Mouse (Mus musculus): Measurements from ENCODE around the gene Smcp.

The Smcp gene

GRCm38 (mm10) chr3:92588858-92589257 lies at the start of gene Smcp:
Gene Smcp (minus strand): TSS chr3:92588997.
- DNase-seq: no peak

DNA sequence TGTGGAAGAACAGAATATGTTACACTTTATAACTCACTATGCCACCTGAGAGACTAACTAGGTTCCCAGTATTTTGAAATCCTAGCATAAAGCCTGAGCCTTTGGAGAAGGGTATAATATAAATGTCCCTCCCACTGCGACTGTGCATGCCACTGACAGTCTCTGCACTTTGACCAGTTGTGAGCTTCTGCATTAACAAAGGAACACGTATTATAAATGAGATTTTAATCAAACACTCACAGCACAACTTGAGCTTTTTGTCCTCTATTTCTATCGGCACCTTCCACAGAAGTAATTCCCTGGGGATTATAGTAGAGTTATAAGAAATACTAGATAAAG lies 49.8 kb upstream of the Smcp start:
- DNase-seq: no peak

DNA sequence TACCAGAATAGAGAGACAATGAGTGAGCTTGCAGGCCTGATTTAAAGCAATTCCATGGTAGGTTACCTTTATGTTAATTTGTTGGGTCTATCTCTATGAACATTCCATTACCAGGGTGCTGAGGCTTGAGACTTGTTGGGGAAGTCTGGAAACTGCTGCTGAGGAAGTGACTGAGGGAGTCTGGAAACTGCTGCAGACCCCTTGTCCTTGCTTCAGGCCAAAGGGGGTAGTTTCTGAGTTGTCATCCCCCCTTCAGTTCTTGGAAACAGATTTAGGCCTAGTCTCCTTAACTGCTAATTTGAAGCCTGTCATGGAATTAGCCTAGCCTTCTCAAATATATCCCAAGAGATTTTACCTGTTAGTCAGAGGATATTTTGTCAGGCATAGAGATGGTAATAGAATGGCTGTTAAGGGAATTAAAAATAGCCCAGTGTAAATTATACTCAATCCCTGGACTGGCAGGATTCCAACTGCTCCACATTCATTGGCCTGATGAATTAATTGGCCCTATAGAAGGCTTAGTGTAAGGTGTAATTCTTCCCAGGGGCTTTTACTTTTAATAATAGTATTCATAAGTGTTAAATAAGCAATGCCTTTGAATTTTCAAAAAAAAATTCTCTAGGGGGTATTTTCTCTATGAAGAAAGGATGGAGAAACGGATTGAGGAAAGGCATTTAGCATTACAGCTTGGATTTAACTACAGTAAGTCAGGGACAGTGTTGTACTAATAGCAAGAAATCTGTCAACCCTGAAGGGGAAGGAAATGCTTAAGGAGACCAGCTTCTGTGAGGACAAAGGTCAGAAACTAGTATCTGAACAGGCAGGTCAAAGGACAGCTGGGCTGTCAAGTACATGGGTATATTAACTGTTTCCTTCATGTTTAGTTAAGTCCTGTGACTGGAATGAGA lies 49.2 kb upstream of the Smcp start:
- no peak for DNase-seq

DNA sequence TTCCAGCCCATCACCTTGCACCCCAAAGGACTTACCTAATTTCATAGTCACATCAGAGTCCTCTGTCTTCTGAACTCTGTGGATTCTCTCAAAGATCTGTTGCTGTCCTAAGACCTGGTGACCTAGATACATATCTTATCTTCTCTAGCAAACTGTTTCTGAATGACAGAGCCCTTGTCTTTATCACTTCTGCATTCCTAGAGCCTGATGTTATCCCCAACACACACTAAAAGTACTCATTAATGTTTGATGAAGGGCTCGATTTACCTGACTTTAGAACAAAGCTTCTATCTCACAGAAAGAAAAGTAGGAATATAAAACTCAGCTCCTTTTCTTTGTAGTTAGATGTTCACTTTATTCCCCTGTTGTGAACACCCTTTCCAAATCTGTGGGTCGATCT lies 32.8 kb upstream of the Smcp start, which contains the start of gene Lce6a:
Gene Lce6a (minus strand): TSS at position 101 of the 400 bp plus-strand sequence.
- no peak for DNase-seq

DNA sequence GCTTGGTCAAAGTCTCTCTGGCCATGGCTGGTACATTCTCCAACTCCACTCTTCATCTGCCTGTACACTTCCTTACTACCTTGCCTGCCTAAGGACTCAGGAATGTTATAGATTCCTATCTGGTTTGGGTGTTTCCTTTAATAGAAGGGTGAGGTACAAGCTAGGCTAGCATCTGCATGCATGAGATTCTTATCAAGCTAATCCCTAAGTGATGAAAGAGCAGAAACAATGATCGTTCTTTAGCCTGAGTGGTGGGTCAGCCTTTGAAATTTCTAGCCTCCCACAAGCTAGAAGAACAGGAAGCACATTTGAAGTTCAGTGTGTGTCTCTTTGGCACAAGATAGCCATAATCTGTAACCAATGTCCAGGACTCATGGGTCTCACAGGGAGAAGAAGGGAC lies 21.0 kb upstream of the Smcp start:
- no peak for DNase-seq

DNA sequence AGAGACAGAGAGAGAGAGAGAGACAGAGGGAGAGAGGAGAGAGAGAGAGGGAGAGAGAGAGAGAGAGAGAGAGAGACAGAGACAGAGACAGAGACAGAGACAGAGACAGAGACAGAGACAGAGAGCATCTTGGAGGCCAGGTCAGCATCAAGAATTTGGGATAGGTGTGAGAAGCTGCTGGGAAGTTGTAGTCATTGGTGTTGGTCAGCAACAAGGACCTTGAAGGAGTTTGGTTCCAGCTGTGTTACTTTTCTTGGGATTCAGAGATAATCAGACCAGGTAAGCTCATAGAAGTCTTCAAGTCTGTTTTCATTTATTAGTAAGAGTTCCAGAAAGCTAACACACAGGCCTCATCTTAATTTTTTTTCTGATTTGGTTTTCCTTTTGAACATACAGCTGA lies 18.6 kb upstream of the Smcp start, which contains the start of gene 2210017I01Rik:
Gene 2210017I01Rik (minus strand): TSS at position 101 of the 400 bp plus-strand sequence.
- no peak for DNase-seq

GRCm38 (mm10) chr3:92602169-92602568 lies 13.4 kb upstream of the Smcp start:
- no peak for DNase-seq

DNA sequence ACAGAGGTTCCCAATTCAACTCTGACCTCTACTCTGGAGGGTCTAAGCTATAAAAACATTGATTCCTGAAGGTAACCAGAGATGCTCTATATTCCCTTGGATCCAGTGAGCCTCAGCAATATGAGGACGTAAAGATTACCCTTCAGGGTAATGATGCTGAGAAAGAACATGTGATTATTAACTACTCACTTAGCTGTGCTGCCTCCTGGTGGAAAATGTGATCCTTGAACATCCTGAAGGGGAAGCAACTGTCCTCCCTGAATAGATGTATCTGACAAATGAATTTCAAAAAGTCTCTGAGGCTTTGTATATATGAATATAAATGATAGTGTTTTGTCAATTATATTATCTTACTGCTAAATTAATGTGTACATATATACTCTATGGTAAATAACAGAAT lies 11.7 kb upstream of the Smcp start:
- no peak for DNase-seq

DNA sequence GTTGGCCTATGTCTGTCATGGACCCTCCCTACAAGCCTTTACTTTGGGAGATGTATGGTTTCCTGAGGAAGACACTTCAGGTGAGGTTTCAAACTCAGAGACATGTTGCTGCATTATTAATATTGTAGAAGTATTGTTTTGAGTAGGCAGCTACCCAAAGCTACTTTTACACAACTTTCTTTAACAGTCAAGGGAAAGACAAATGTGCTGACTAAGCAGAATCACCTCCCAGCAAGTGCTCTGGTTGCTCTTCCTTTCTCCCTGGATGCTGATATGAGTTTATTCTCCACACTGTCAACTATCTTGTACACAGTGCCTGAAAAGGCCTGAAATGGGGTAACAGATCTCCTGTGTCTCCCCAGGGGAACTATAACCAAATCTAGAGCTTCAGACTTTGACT lies 11.2 kb upstream of the Smcp start:
- DNase-seq: no peak

GRCm38 (mm10) chr3:92598429-92598828 lies 9.6 kb upstream of the Smcp start:
- no peak for DNase-seq

GRCm38 (mm10) chr3:92587190-92587589 lies 1.6 kb downstream of the Smcp start:
- no peak for DNase-seq

GRCm38 (mm10) chr3:92585055-92585454 lies 3.7 kb downstream of the Smcp start:
- DNase-seq: no peak

DNA sequence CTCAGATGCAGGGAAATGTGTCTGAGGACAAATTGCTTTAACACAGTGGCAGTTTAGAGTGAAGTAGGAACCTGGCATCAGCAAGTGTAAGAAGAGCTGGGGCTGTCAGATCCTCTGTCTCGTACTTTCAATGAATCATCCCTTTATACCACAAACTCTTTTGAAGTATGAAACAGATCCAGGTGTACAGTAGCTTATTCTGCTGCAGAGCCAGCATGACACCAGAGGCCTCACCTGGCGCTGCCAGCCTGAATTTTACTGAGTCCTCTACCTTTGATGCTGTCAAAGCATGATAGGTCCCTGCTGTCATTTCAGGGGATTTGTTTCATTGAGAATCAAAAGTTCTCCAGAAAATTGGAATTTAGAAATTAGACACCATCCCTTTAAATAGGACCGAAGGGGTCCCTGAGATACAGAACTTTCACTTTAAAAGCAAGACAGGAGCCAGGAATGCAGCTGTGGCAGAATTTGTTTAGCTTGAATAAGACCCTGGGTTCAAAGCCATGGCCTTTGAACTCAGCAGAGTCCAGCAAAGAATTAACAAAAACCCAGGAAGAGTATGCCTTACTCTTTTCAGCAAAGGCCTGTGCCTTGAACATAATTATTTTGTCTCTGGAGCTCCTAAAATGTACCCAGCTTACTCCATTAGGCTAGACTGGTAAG lies 5.5 kb downstream of the Smcp start:
- no peak for DNase-seq

DNA sequence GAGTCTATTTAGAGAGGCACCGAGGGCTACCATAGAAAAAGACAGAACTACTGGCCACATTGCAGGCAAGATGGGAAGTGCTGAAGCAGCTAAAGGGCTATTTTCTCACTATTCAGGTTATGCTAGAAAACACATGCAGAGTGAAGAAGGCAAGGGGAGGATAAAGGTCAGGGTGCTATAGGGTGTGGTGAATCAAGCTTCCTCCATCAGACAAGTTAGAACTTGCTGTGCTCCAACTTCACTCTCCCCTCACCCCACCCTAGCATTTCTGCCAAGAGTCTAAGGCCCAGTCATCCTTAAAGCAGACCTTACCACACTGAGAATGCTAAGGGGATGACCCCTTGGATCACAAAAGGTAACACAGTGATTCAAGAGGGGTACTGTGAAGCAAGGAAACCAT lies 9.3 kb downstream of the Smcp start:
- no peak for DNase-seq

- no peak for DNase-seq
Observed at GRCm38 (mm10) chr3:92578652-92579413, 10.0 kb downstream of the Smcp start.

DNA sequence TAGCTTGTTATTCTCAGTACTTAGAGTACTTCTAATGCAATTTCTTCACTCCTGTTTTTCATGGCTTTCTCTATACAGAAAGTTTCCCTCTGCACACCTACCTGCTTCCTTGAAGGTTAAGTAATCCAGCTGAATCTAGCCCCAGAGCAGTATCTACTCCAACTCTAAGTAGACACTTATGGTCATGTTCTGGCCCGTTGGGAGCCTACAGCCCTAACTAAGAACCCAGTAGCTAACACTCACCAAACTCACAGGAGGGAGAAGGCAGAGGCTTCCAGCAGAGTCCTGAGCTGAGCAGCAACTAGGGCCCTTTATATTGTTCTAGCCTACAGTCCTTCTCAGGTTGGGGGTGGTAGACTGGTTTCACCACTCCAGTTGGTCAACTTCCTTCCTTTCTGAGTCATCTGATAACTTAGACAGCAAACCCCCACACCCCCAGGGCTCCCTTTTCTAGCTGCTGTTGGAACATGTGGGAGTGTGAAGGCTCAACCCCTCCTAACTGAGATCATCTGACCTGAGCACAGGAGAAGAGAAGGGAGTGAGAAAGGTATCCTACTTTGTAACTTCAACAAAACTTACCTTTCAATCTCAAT lies 15.3 kb downstream of the Smcp start, which contains the start of gene Ivl:
Gene Ivl (minus strand): TSS at position 287 of the 593 bp plus-strand sequence.
- no peak for DNase-seq

DNA sequence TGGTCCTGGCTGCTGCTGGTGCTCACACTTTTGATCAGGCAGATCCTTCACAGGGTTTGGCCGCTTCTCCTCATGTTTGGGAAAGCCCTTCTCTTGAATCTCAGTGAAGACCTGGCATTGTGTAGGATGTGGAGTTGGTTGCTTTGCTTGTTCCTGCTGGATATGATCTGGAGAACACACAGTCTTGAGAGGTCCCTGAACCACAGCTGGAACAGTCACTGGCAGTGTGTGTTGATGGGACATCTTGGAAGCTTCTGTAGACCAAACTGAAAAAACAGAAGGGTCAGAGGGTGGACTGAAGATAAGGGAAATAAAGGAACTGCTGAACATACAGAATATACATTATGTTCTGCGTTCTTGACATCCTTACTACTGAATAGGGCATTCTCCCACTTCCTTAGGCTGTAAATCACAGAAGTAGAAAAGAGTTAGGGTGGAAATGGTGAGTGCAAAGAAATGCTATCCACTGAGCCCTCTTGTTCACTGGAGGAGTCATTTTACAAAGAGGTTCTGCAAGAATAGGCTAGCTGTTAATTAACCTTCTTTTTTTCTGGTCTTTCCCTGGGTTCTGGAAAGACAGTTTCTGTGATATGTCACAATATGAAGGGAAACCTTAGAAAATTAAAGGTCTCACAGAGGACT lies 16.2 kb downstream of the Smcp start:
- no peak for DNase-seq

DNA sequence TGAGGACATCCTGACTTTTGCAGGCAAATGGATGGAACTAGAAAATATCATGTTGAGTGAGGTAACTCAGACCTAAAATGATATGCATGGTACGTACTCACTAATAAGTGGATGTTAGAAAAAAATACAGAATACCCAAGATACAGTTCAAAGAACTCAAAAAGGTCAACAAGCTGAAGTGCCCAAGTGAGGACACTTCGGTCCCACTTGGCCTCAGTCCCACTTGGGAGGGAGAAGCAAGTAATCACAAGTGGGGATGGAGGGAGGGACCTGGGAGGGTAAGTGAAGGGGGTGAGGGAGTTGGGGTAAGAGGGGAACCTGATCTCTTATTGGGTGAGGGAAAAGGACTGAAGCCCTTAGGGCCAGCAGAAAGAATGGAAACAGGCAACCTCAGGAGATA lies 20.0 kb downstream of the Smcp start:
- DNase-seq: no peak

- DNase-seq: no peak
Observed at GRCm38 (mm10) chr3:92565418-92565817, 23.4 kb downstream of the Smcp start.

- DNase-seq: no peak
Observed at GRCm38 (mm10) chr3:92534411-92534810, 54.4 kb downstream of the Smcp start, which contains the start of gene 2310046K23Rik. Gene 2310046K23Rik (minus strand): TSS chr3:92534511.
